Mouse (Mus musculus): ENCODE measurements around the gene Gm11444. TPM values are rescaled to one million over a fixed set of nuclear protein-coding genes. Genes with fewer than 3 reads are reported as not detected.

The Gm11444 gene
- polyA plus RNA-seq, 1 experiment from 2014 or later: not detected

DNA sequence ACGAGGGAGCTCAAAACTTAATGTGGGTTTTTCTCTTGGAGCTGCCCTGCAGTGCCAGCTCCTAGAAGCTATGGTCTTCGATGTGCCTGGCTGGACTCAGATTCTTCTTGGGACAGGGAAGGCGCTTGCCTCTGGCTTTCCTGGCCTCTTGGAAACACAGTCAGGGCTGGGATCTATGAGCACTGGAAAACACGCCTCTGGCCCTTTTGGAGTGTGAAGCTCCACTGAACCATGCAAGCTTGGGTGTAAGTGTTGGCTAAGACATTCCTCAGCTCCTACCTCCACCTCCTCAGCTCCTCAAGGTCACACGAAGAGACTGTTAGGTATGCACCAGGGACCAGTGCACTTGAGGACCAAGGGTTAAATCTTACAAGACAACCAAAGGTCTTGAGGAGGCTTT is 5.2 kb downstream of the Gm11444 start:
- no peak overlapping the region for H3K27ac ChIP-seq (replicated peaks; ENCODE audit: low read depth, low read length)
- peaks cover 12% of the 10 kb centered on the region; the same call in 1 of the 2 replicates for H3K36me3 ChIP-seq (ENCODE audit: control insufficient read depth, insufficient read depth, low read length)
- WGBS: 27% methylated on average over 5 of the region's 5 CpGs
- peaks cover 18% of the 10 kb centered on the region; the same call in 1 of the 2 replicates for H3K27me3 ChIP-seq (replicated peaks; ENCODE audit: control insufficient read depth, insufficient read depth, low read length)
- H3K4me1 ChIP-seq (ENCODE audit: control insufficient read depth, insufficient read depth, low read length): peaks cover 11% of the 10 kb centered on the region; the same call in 1 of the 2 replicates
- H3K4me2 ChIP-seq (ENCODE audit: low read depth, low read length): peak overlapping the region; percentile 72
- H3K4me3 ChIP-seq (ENCODE audit: low read depth, low read length): peak overlapping the region; percentile 70; the same call in 1 of the 2 replicates
- ATAC-seq (ENCODE audit: low read depth) (no peak), DNase-seq (ENCODE audit: low spot score) (no peak)
- H3K9me3 ChIP-seq (ENCODE audit: control insufficient read depth, low read length): no peaks in the 10 kb centered on the region
- H3K9ac ChIP-seq (ENCODE audit: low read depth, low read length): peak overlapping the region; percentile 97

DNA sequence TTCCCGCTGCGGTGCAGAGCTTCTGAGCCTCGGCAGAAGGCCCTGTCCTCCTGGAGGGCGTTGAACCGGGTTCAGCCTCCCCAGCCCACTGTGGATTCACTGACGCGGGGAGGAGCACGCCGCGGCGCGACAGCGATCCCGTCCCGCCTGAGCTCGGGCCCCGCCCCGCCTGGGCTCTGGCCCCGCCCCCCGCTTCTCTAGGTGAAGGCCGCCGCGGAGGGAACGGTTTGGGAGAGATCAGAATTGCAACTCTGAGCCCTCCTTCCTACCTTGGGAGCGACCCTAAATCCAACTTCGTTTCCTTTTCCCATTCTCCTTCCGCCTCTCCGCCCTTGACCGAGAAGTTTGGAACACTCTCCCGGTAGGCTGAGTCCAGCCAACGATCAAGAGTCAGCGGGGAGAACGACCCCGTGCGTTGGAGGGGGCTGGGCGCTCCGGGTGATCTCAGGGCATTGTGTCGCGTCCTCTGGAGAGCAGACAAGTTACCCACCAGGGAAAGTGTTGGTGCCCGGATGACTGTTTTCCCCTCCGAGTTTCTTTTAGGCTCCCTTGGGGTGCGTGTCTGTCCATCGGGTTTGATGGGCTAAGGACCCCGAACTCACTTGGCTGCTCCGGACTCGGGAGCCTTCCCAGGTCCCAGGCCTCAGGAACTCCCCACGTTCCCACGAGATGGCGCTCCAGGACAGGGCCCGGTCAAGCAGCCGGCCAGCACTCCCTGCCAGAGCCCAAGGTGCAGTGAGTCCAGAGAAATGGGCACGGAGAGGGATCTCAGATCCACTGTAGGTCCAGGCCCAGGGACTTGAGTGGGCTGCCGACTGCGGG is 5.8 kb downstream of the Gm11444 start:
- Histone ChIP-seq H3K4me3 (ENCODE audit: low read depth, low read length) (peak overlapping the region; percentile 70), H3K9ac (ENCODE audit: low read depth, low read length) (peak overlapping the region; percentile 97), H3K4me1 (ENCODE audit: control insufficient read depth, insufficient read depth, low read length) (peaks cover 11% of the 10 kb centered on the region; the same call in 1 of the 2 replicates), H3K27me3 (replicated peaks; ENCODE audit: control insufficient read depth, insufficient read depth, low read length) (peaks cover 24% of the 10 kb centered on the region; the same call in 1 of the 2 replicates), H3K4me2 (ENCODE audit: low read depth, low read length) (peak overlapping the region; percentile 72), H3K9me3 (ENCODE audit: control insufficient read depth, low read length) (no peaks in the 10 kb centered on the region), H3K36me3 (ENCODE audit: control insufficient read depth, insufficient read depth, low read length) (peaks cover 14% of the 10 kb centered on the region; the same call in 1 of the 2 replicates), H3K27ac (replicated peaks; ENCODE audit: low read depth, low read length) (peak overlapping the region; percentile 94)
- under 1% methylated on average over 46 of the region's 54 CpGs for WGBS
- DNase-seq (ENCODE audit: low spot score) (peak; percentile 93), ATAC-seq (ENCODE audit: low read depth) (peak; percentile 47)

DNA sequence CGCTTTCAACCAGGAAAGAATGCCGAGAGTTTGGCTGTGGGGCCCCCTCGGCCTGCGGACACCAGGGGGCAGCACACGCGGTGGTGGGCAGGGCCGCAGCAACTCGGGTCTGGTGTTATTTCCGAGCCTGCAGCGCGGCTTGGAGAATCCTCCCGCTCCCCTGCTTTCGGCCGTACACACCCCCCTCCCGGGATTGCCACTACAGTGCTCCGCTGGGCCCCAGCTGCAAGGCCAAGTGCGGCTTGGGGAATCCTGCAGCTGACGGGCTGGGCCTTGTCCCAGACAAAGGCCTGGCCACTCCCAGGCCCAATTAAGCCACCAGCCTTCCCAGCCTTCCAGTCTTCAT is 6.8 kb downstream of the Gm11444 start:
- Histone ChIP-seq H3K36me3 (ENCODE audit: control insufficient read depth, insufficient read depth, low read length) (peaks cover 17% of the 10 kb centered on the region), H3K4me2 (ENCODE audit: low read depth, low read length) (peak overlapping the region; percentile 72), H3K9ac (ENCODE audit: low read depth, low read length) (peak overlapping the region; percentile 97), H3K27ac (replicated peaks; ENCODE audit: low read depth, low read length) (peak overlapping the region; percentile 94), H3K9me3 (ENCODE audit: control insufficient read depth, low read length) (no peaks in the 10 kb centered on the region), H3K4me1 (ENCODE audit: control insufficient read depth, insufficient read depth, low read length) (peaks cover 11% of the 10 kb centered on the region; the same call in 1 of the 2 replicates), H3K27me3 (replicated peaks; ENCODE audit: control insufficient read depth, insufficient read depth, low read length) (peaks cover 30% of the 10 kb centered on the region; the same call in 1 of the 2 replicates), H3K4me3 (ENCODE audit: low read depth, low read length) (peak overlapping the region; percentile 70)
- ATAC-seq (ENCODE audit: low read depth): peak; percentile 69
- peak; percentile 95 for DNase-seq (ENCODE audit: low spot score)
- WGBS: under 1% methylated on average over 15 of the region's 18 CpGs

DNA sequence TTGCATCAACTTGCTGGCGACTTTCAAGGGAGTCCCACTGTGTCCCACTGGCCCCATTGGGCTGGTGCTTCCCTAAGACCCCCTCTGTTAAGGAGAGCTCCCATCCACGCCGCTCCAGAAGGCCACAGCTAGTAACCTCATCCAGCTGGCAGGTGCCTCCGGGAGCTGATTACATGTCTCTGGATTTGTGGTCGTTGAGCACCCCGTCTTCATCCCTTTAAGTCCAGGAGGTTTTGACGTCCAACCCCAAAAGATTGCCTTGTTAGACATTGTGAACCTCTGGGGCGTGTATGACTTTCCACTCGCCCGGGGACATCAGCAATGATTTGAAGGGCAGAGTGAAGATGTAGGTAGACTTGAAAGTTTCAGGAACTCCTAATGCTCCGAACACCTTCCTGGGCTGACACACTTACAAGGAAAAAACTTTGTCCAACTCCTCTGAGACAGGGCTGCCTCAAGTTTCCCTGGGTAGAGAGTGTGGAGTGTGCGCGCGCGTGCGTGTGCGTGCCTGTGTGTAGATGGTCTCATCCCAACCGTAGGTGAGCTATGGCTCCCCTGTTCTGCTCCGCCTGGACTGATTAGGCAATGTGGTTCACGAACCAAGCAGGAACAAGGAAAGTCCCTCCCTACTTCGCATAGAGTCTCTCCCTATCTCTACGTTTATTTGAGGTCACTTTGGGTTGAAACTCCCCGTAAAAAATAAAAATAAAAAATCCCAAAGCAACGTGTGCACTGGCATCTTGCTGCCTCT is 7.4 kb downstream of the Gm11444 start:
- DNase-seq (ENCODE audit: low spot score): peak; percentile 45
- Histone ChIP-seq H3K4me3 (ENCODE audit: low read depth, low read length) (peak overlapping the region; percentile 70), H3K36me3 (ENCODE audit: control insufficient read depth, insufficient read depth, low read length) (peaks cover 23% of the 10 kb centered on the region), H3K9me3 (ENCODE audit: control insufficient read depth, low read length) (no peaks in the 10 kb centered on the region), H3K4me2 (ENCODE audit: low read depth, low read length) (peak overlapping the region; percentile 72), H3K9ac (ENCODE audit: low read depth, low read length) (peak overlapping the region; percentile 97), H3K4me1 (ENCODE audit: control insufficient read depth, insufficient read depth, low read length) (peaks cover 11% of the 10 kb centered on the region; the same call in 1 of the 2 replicates), H3K27ac (replicated peaks; ENCODE audit: low read depth, low read length) (peak overlapping the region; percentile 94), H3K27me3 (replicated peaks; ENCODE audit: control insufficient read depth, insufficient read depth, low read length) (peaks cover 33% of the 10 kb centered on the region; the same call in 1 of the 2 replicates)
- WGBS: 5% methylated on average over 24 of the region's 24 CpGs
- peak; percentile 2; the same call in 1 of the 2 replicates for ATAC-seq (ENCODE audit: low read depth)

DNA sequence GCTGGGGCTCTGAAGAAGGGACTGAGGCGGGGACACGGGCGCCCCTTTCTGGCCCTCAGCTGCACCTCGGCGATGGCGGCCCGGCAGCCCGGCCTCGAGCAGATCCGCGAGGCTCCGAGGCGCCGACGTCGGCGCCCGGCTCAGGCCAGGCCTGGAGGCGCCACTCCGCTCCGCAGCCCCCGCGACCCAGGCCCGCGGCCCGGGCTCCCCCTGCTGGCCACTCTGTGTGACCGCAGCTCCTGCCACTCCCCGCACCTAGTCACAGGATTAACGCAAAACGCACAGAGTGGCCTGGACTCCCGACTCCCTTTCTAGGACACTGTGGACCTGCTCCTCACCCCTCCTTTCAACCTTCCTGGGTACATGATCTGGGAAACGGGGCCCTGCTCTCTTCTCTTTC is 8.2 kb downstream of the Gm11444 start:
- ATAC-seq (ENCODE audit: low read depth): peak; percentile 45
- 0% methylated on average over 15 of the region's 32 CpGs for WGBS
- Histone ChIP-seq H3K27ac (replicated peaks; ENCODE audit: low read depth, low read length) (peak overlapping the region; percentile 94), H3K27me3 (replicated peaks; ENCODE audit: control insufficient read depth, insufficient read depth, low read length) (peaks cover 40% of the 10 kb centered on the region; the same call in 1 of the 2 replicates), H3K4me1 (ENCODE audit: control insufficient read depth, insufficient read depth, low read length) (peaks cover 11% of the 10 kb centered on the region), H3K9me3 (ENCODE audit: control insufficient read depth, low read length) (no peaks in the 10 kb centered on the region), H3K4me3 (ENCODE audit: low read depth, low read length) (peak overlapping the region; percentile 70), H3K36me3 (ENCODE audit: control insufficient read depth, insufficient read depth, low read length) (peaks cover 31% of the 10 kb centered on the region), H3K4me2 (ENCODE audit: low read depth, low read length) (peak overlapping the region; percentile 72), H3K9ac (ENCODE audit: low read depth, low read length) (peak overlapping the region; percentile 97)
- DNase-seq (ENCODE audit: low spot score): peak; percentile 87

DNA sequence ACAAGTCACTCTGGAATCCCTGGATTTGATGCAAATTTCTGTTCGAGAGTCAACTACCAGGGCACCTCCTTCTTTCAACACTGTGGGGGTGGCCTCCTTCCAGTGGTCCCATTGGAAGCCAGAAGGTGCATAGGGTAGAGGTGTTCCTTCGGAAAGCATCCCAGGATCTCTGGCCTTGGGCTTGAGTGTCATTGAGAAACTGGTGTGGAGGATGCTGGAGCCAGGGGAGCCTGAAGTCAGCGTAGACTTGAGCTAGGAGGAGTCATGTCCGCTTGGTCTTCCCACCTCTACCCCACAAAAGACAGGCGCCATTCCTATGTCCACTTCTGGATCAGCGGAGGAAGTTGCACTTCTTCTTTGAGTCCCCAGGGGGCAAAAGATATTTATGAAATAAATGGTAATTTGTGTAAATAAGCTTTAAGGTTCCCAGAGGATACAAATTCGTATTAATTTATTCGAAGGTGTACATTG is 8.9 kb downstream of the Gm11444 start:
- DNase-seq (ENCODE audit: low spot score) (peak; percentile 48), ATAC-seq (ENCODE audit: low read depth) (no peak)
- peaks cover 11% of the 10 kb centered on the region for H3K4me1 ChIP-seq (ENCODE audit: control insufficient read depth, insufficient read depth, low read length)
- H3K9me3 ChIP-seq (ENCODE audit: control insufficient read depth, low read length): no peaks in the 10 kb centered on the region
- H3K4me3 ChIP-seq (ENCODE audit: low read depth, low read length): peak overlapping the region; percentile 70
- WGBS: 18% methylated on average over 8 of the region's 8 CpGs
- H3K27me3 ChIP-seq (replicated peaks; ENCODE audit: control insufficient read depth, insufficient read depth, low read length): peaks cover 46% of the 10 kb centered on the region; the same call in 1 of the 2 replicates
- peak overlapping the region; percentile 94 for H3K27ac ChIP-seq (replicated peaks; ENCODE audit: low read depth, low read length)
- H3K36me3 ChIP-seq (ENCODE audit: control insufficient read depth, insufficient read depth, low read length): peaks cover 36% of the 10 kb centered on the region
- H3K9ac ChIP-seq (ENCODE audit: low read depth, low read length): peak overlapping the region; percentile 97
- peak overlapping the region; percentile 72 for H3K4me2 ChIP-seq (ENCODE audit: low read depth, low read length)

DNA sequence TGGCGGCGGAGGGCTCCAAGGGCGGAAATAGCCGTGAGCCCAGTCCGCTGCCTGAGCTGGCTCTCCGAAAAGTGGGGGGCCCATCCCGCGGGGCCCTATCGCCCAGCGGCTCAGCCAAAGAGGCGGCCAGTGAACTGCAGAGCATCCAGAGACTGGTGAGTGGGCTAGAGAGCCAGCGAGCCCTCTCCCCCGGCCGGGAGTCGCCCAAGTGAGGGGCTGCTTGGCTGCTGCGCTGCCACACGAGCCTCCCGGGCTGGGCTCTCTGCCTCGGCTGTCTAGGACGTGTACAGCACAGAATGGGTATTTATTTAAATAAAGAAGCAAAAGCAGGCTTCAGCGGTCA is 9.4 kb downstream of the Gm11444 start:
- H3K36me3 ChIP-seq (ENCODE audit: control insufficient read depth, insufficient read depth, low read length): peaks cover 36% of the 10 kb centered on the region
- H3K9ac ChIP-seq (ENCODE audit: low read depth, low read length): peak overlapping the region; percentile 97
- H3K9me3 ChIP-seq (ENCODE audit: control insufficient read depth, low read length): no peaks in the 10 kb centered on the region
- H3K4me2 ChIP-seq (ENCODE audit: low read depth, low read length): peak overlapping the region; percentile 72
- H3K27ac ChIP-seq (replicated peaks; ENCODE audit: low read depth, low read length): peak overlapping the region; percentile 94
- DNase-seq (ENCODE audit: low spot score) (no peak), ATAC-seq (ENCODE audit: low read depth) (no peak)
- peaks cover 51% of the 10 kb centered on the region; the same call in 1 of the 2 replicates for H3K27me3 ChIP-seq (replicated peaks; ENCODE audit: control insufficient read depth, insufficient read depth, low read length)
- H3K4me3 ChIP-seq (ENCODE audit: low read depth, low read length): peak overlapping the region; percentile 70
- H3K4me1 ChIP-seq (ENCODE audit: control insufficient read depth, insufficient read depth, low read length): peaks cover 11% of the 10 kb centered on the region
- 8% methylated on average over 17 of the region's 21 CpGs for WGBS

DNA sequence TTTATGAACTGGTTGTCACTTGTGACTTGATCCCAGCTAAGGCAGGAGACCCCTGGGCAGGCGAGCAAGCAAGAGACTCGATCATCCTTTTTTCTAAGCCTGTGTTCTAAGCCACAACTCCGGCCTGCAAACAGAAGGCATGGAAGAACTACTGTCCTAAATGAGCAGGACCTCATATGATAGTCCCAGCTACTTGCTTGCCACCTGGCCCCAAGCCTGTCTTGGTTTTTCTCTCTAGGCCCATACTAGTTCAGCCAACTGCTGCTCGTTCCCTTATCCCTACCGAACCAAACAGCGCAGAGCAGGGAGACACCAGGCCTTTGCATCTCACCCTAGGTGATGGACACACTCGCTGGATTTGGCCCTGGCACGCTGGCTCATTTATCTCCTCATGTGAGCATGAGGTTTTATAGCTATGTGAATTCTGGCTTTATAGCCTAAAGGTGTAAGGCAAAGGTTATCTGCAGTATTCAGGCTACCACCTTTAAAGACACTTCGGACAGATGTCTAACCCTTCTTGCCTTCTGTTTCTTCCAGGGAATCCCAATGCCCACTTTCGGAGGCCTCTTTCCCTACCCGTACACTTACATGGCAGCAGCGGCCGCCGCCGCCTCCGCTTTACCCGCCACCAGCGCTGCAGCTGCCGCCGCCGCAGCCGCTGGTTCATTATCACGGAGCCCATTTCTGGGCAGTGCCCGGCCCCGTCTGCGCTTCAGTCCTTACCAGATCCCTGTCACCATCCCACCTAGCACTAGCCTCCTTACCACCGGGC is 9.9 kb downstream of the Gm11444 start:
- Histone ChIP-seq H3K27me3 (replicated peaks; ENCODE audit: control insufficient read depth, insufficient read depth, low read length) (peaks cover 53% of the 10 kb centered on the region; the same call in 1 of the 2 replicates), H3K4me2 (ENCODE audit: low read depth, low read length) (peak overlapping the region; percentile 72), H3K4me3 (ENCODE audit: low read depth, low read length) (peak overlapping the region; percentile 70), H3K36me3 (ENCODE audit: control insufficient read depth, insufficient read depth, low read length) (peaks cover 36% of the 10 kb centered on the region), H3K27ac (replicated peaks; ENCODE audit: low read depth, low read length) (peak overlapping the region; percentile 94), H3K9ac (ENCODE audit: low read depth, low read length) (peak overlapping the region; percentile 97), H3K9me3 (ENCODE audit: control insufficient read depth, low read length) (no peaks in the 10 kb centered on the region), H3K4me1 (ENCODE audit: control insufficient read depth, insufficient read depth, low read length) (peaks cover 11% of the 10 kb centered on the region)
- DNase-seq (ENCODE audit: low spot score) (no peak), ATAC-seq (ENCODE audit: low read depth) (no peak)
- WGBS: 12% methylated on average over 27 of the region's 27 CpGs
